ENCODE assay signal across 13 mouse cellular contexts in the genomic region with DNA sequence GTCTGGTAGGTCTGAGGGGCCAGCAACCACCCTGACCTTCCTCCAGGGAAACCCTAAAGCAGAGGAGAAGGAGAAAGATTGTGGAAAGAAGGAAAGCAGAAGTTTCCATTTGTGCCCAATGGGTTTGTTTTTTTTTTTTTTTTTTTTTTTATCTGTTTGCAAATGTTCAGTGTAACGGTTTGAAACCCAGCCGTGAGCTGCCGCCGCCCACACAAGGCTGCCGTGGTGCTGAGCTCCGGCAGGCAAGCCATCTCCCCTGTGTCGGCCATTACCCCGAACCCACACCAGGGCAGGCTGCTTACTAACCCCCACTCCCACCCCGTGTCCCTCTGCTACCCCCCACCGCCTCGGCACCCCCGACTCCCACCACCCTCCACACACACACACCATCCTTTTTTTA. TPM values are rescaled to one million over a fixed set of nuclear protein-coding genes. Genes with fewer than 3 reads are reported as not detected.
DNase-seq lines count a peak whose midpoint lies in the region; ATAC-seq and TF ChIP-seq lines count a peak whose summit lies in the region.
"Had no signal": no experiment of that assay in that cellular context is flagged by ENCODE, and none has a peak within 500 bp of the region (broad histone marks: within the 10 kb centered on the region; RNA-seq: fewer than 3 reads in every experiment).

No protein-coding gene starts in this region.

- no peak overlapping the region for H3K4me3 ChIP-seq in heart, embryonic 13.5 days
- H3K4me3 ChIP-seq in cerebellum, adult 2 months (replicated peaks; ENCODE audit: insufficient read depth, low read depth, low read length): no peak overlapping the region
- H3K4me3 ChIP-seq: heart, embryonic 10.5 days; liver, embryonic 15.5 days; myocyte had no signal

- no peaks in the 10 kb centered on the region for H3K36me3 ChIP-seq in heart, embryonic 13.5 days
- H3K36me3 ChIP-seq: heart, embryonic 10.5 days; liver, embryonic 15.5 days had no signal

- H3K27ac ChIP-seq in heart, embryonic 13.5 days (replicated peaks): peak overlapping the region; percentile 39; the same call in 1 of the 2 replicates
- H3K27ac ChIP-seq in cerebellum, adult 2 months (ENCODE audit: insufficient read depth, low read length): no peak overlapping the region
- H3K27ac ChIP-seq: kidney, postnatal 0 days; liver, embryonic 15.5 days had no signal

- TF ChIP-seq POLR2A in cerebellum, adult 2 months (IDR thresholded peaks at IDR 0.05; ENCODE audit: borderline replicate concordance, insufficient read depth, low read length): no peak

- no peak for TF ChIP-seq CTCF in cerebellum, adult 2 months (IDR thresholded peaks at IDR 0.05; ENCODE audit: borderline replicate concordance, insufficient read depth, low read depth, low read length)

- no peak overlapping the region for H3K4me2 ChIP-seq in heart, embryonic 13.5 days
- H3K4me2 ChIP-seq: liver, embryonic 15.5 days had no signal

- no peaks in the 10 kb centered on the region for H3K9me3 ChIP-seq in heart, embryonic 13.5 days
- H3K9me3 ChIP-seq: heart, embryonic 10.5 days; liver, embryonic 15.5 days had no signal

- H3K4me1 ChIP-seq in heart, embryonic 13.5 days: peaks cover 37% of the 10 kb centered on the region
- H3K4me1 ChIP-seq in cerebellum, adult 2 months (ENCODE audit: control insufficient read depth, insufficient read depth, low read length): no peaks in the 10 kb centered on the region

- no peak overlapping the region for H3K9ac ChIP-seq in heart, embryonic 13.5 days
- H3K9ac ChIP-seq: liver, embryonic 15.5 days had no signal

- no peaks in the 10 kb centered on the region for H3K27me3 ChIP-seq in heart, embryonic 13.5 days (replicated peaks)
- no peaks in the 10 kb centered on the region for H3K27me3 ChIP-seq in cerebellum, adult 2 months (ENCODE audit: control insufficient read depth, insufficient read depth, low read length)
- H3K27me3 ChIP-seq: liver, embryonic 15.5 days had no signal

- intact Hi-C loops in left cerebral cortex, postnatal 36 days (cut with DNase I): loop anchor here (5.0 kb wide), 1 partner anchor 36 kb away; no protein-coding TSS in a partner anchor

- ATAC-seq in heart, embryonic 13.5 days (ENCODE audit: extremely low read depth, insufficient number of reproducible peaks, low FRiP score, low TSS enrichment): no peak
- ATAC-seq: forebrain, embryonic 14.5 days had no signal

- no peak for DNase-seq in heart, postnatal 4 days
- DNase-seq in thymus, adult 18-20 months: peak; percentile 16 to 28
- DNase-seq in thymus, postnatal 0 days (ENCODE audit: low spot score): no peak
- peak; percentile 61 to 69 for DNase-seq in left cerebral cortex, postnatal 36 days (ENCODE audit: low spot score in 2 of 2)
- DNase-seq in thymus, postnatal 4 days: peak; percentile 60
- no peak for DNase-seq in cerebellum, adult 2 months
- no peak for DNase-seq in lung, postnatal 4 days

- 51% methylated on average over 12 of the region's 12 CpGs for WGBS in heart, embryonic 13.5 days
- 69% methylated on average over 12 of the region's 12 CpGs for WGBS in cerebellum, adult 2 months

RNA-seq across cellular contexts. Expression of a gene that starts 44.9 kb away (rescaled TPM):
- polyA plus RNA-seq in heart, embryonic 13.5 days (2015; fragmentation: Nextera tagmentation; extraction: Ambion mirVana): 0.01 TPM in 1 of 2 replicates, not detected in the other
- under 1 TPM; 0.10 to 0.18 TPM for total RNA-seq in heart, postnatal 4 days (2021)
- polyA plus RNA-seq in thymus, postnatal 0 days (2015; fragmentation: Nextera tagmentation; extraction: Ambion mirVana): 0.22 and 0.35 TPM in 2 replicates
- 10 to 100 TPM; 14.2 to 20.2 TPM for total RNA-seq in left cerebral cortex, postnatal 36 days (2021)
- polyA plus RNA-seq in cerebellum, adult 2 months (2012; rRNA removed): 0.17 and 0.20 TPM in 2 replicates
- polyA plus RNA-seq: forebrain, embryonic 14.5 days; heart, embryonic 10.5 days; kidney, postnatal 0 days; myocyte had no signal

Comparison
In these comparisons a context has a peak if more than half of its experiments do, and no peak if none do; other contexts are left out.
1. DNase-seq: peak in thymus, adult 18-20 months (2 of 2), left cerebral cortex, postnatal 36 days (2 of 2) and thymus, postnatal 4 days (single experiment); none in heart, postnatal 4 days (single experiment), thymus, postnatal 0 days (single experiment), cerebellum, adult 2 months (0 of 2) and lung, postnatal 4 days (0 of 2).